In genomic region chr11:90101284-90101683, GRCm38 (mm10) we compare ENCODE assay signal across 17 mouse cellular contexts.
A peak's percentile ranks its signal among the peaks of the same experiment; 100 is the strongest.
DNase-seq lines count a peak whose midpoint lies in the region; ATAC-seq and TF ChIP-seq lines count a peak whose summit lies in the region.
"Had no signal": no experiment of that assay in that cellular context is flagged by ENCODE, and none has a peak within 500 bp of the region (broad histone marks: within the 10 kb centered on the region; RNA-seq: fewer than 3 reads in every experiment).

No protein-coding gene starts in this region.

- peak; percentile 44 for DNase-seq in liver, adult 2 months (ENCODE audit: extremely low read depth, low read depth, low spot score)
- DNase-seq in liver, postnatal 0 days, result no peak
- DNase-seq in embryonic facial prominence, embryonic 11.5 days (ENCODE audit: low spot score), result peak; percentile 39
- peak; percentile 76 for DNase-seq in skeletal muscle tissue, adult 2 months (ENCODE audit: low read depth, low spot score)
- no peak for DNase-seq in right cerebral cortex, postnatal 4 days
- DNase-seq in adrenal gland, adult 18-20 months (ENCODE audit: low spot score in 2 of 2), result no peak
- DNase-seq: adrenal gland, postnatal 10 days; B cell, adult 2 months; cerebellum, postnatal 10 days; kidney, adult 9 months; lung, embryonic 14.5 days; right cerebral cortex, postnatal 25 days; thymus, postnatal 36 days had no signal

- no peak overlapping the region for H3K27ac ChIP-seq in liver, adult 2 months (replicated peaks; ENCODE audit: insufficient read depth, low read depth, low read length)
- H3K27ac ChIP-seq in liver, postnatal 0 days (ENCODE audit: low read depth), result no peak overlapping the region
- H3K27ac ChIP-seq in embryonic facial prominence, embryonic 11.5 days (replicated peaks; ENCODE audit: low read depth, low read length), result no peak overlapping the region
- peak overlapping the region; percentile 60 for H3K27ac ChIP-seq in heart, embryonic 13.5 days (replicated peaks)
- H3K27ac ChIP-seq: forebrain, embryonic 12.5 days; left cerebral cortex, adult 2 months had no signal

- ATAC-seq in liver, postnatal 0 days, result no peak
- ATAC-seq in embryonic facial prominence, embryonic 11.5 days (replicated peaks; ENCODE audit: insufficient number of reproducible peaks, low FRiP score, low TSS enrichment, low read depth), result no peak
- no peak; the same call in 1 of the 2 replicates for ATAC-seq in heart, embryonic 13.5 days (ENCODE audit: extremely low read depth, insufficient number of reproducible peaks, low FRiP score, low TSS enrichment)

- no peaks in the 10 kb centered on the region for H3K36me3 ChIP-seq in liver, adult 2 months (ENCODE audit: control insufficient read depth, insufficient read depth, low read length)
- H3K36me3 ChIP-seq in liver, postnatal 0 days (replicated peaks; ENCODE audit: insufficient read depth, low read length), result no peaks in the 10 kb centered on the region
- no peaks in the 10 kb centered on the region for H3K36me3 ChIP-seq in embryonic facial prominence, embryonic 11.5 days (replicated peaks; ENCODE audit: control insufficient read depth, insufficient read depth, low read depth, low read length)
- no peaks in the 10 kb centered on the region for H3K36me3 ChIP-seq in heart, embryonic 13.5 days
- H3K36me3 ChIP-seq: forebrain, embryonic 12.5 days; G1E had no signal

- H3K4me2 ChIP-seq in liver, postnatal 0 days (ENCODE audit: low read depth, low read length), result no peak overlapping the region
- H3K4me2 ChIP-seq in embryonic facial prominence, embryonic 11.5 days (ENCODE audit: low read depth, low read length), result no peak overlapping the region
- H3K4me2 ChIP-seq in heart, embryonic 13.5 days, result peak overlapping the region; percentile 28
- H3K4me2 ChIP-seq: forebrain, embryonic 12.5 days; lung, embryonic 14.5 days had no signal

- no peak; the same call in 1 of the 2 replicates for TF ChIP-seq EP300 in liver, postnatal 0 days (IDR thresholded peaks at IDR 0.05; ENCODE audit: low read depth)

- H3K79me2 ChIP-seq in liver, adult 2 months (ENCODE audit: control insufficient read depth, insufficient read depth, low read length), result no peaks in the 10 kb centered on the region

- TF ChIP-seq CTCF in liver, adult 2 months (IDR thresholded peaks at IDR 0.05; ENCODE audit: low read depth, low read length), result no peak
- no peak for TF ChIP-seq CTCF in liver, postnatal 0 days (IDR thresholded peaks at IDR 0.05; ENCODE audit: low read depth)

- H3K4me3 ChIP-seq in liver, adult 2 months (ENCODE audit: insufficient read depth, low read depth, low read length), result no peak overlapping the region
- H3K4me3 ChIP-seq in liver, postnatal 0 days (ENCODE audit: low read depth, low read length), result no peak overlapping the region
- H3K4me3 ChIP-seq in embryonic facial prominence, embryonic 11.5 days (ENCODE audit: low read depth, low read length), result no peak overlapping the region
- H3K4me3 ChIP-seq in heart, embryonic 13.5 days, result no peak overlapping the region
- H3K4me3 ChIP-seq: forebrain, embryonic 12.5 days; left cerebral cortex, adult 2 months had no signal

- TF ChIP-seq POLR2A in liver, adult 2 months (IDR thresholded peaks at IDR 0.05; ENCODE audit: extremely low read depth, insufficient read depth, low read length), result no peak

- no peak overlapping the region for H3K9ac ChIP-seq in liver, adult 2 months (ENCODE audit: low read depth, low read length)
- H3K9ac ChIP-seq in liver, postnatal 0 days (replicated peaks), result no peak overlapping the region
- H3K9ac ChIP-seq in embryonic facial prominence, embryonic 11.5 days (replicated peaks; ENCODE audit: low read length), result no peak overlapping the region
- no peak overlapping the region for H3K9ac ChIP-seq in heart, embryonic 13.5 days
- H3K9ac ChIP-seq: forebrain, embryonic 12.5 days; lung, embryonic 14.5 days had no signal

- H3K27me3 ChIP-seq in liver, adult 2 months (ENCODE audit: control insufficient read depth, insufficient read depth, low read length), result no peaks in the 10 kb centered on the region
- H3K27me3 ChIP-seq in liver, postnatal 0 days (ENCODE audit: insufficient read depth, low read length), result no peaks in the 10 kb centered on the region
- H3K27me3 ChIP-seq in embryonic facial prominence, embryonic 11.5 days (ENCODE audit: control insufficient read depth, insufficient read depth, low read length), result no peaks in the 10 kb centered on the region
- H3K27me3 ChIP-seq in heart, embryonic 13.5 days (replicated peaks), result no peaks in the 10 kb centered on the region
- H3K27me3 ChIP-seq: forebrain, embryonic 12.5 days had no signal

- no peaks in the 10 kb centered on the region for H3K4me1 ChIP-seq in liver, adult 2 months (ENCODE audit: control insufficient read depth, insufficient read depth, low read length)
- H3K4me1 ChIP-seq in liver, postnatal 0 days (ENCODE audit: insufficient read depth), result 0 out of 2 replicates have a peak, but pooled peaks cover 2% of the 10 kb centered on the region
- no peaks in the 10 kb centered on the region for H3K4me1 ChIP-seq in embryonic facial prominence, embryonic 11.5 days (ENCODE audit: control insufficient read depth, insufficient read depth, low read length)
- peaks cover 49% of the 10 kb centered on the region for H3K4me1 ChIP-seq in heart, embryonic 13.5 days
- H3K4me1 ChIP-seq: forebrain, embryonic 12.5 days had no signal

- H3K9me3 ChIP-seq in liver, postnatal 0 days (ENCODE audit: low read length), result no peaks in the 10 kb centered on the region
- H3K9me3 ChIP-seq in embryonic facial prominence, embryonic 11.5 days (replicated peaks; ENCODE audit: control insufficient read depth, low read length), result no peaks in the 10 kb centered on the region
- no peaks in the 10 kb centered on the region for H3K9me3 ChIP-seq in heart, embryonic 13.5 days
- H3K9me3 ChIP-seq: forebrain, embryonic 12.5 days had no signal

- 76% methylated on average over 8 of the region's 8 CpGs for WGBS in liver, adult 2 months
- 63% methylated on average over 8 of the region's 8 CpGs for WGBS in liver, postnatal 0 days (ENCODE audit: insufficient replicate concordance)
- WGBS in embryonic facial prominence, embryonic 11.5 days, result 34% methylated on average over 8 of the region's 8 CpGs
- WGBS in heart, embryonic 13.5 days, result 19% methylated on average over 8 of the region's 8 CpGs

Comparison
In these comparisons a context has a peak if more than half of its experiments do, and no peak if none do; other contexts are left out.
1. DNase-seq: peak in liver, adult 2 months (single experiment), embryonic facial prominence, embryonic 11.5 days (single experiment) and skeletal muscle tissue, adult 2 months (single experiment); none in liver, postnatal 0 days (single experiment), right cerebral cortex, postnatal 4 days (single experiment) and adrenal gland, adult 18-20 months (0 of 2).